22 mouse cellular contexts compared by ENCODE assay signal in the genomic region with DNA sequence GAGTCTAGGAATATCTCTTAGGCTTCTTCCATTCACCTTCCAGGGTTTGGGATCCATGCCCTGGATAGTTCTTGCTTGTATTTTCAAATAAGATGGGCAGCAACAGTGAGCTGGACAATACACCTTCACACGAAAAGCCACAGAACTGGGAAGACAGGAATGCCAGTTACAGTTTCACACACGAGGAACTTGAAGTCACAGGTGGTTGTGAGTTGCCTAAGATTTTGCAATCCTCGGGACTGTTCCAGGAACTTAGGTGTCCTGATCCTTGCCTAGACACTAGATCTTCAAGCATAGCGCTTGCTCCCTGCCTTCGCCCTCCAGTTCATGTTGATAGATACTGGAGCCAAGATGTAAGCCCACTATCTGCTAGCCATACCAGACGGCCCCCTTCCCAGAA. TPM values are rescaled to one million over a fixed set of nuclear protein-coding genes. Genes with fewer than 3 reads are reported as not detected.
DNase-seq lines count a peak whose midpoint lies in the region; ATAC-seq and TF ChIP-seq lines count a peak whose summit lies in the region.
"Had no signal": no experiment of that assay in that cellular context is flagged by ENCODE, and none has a peak within 500 bp of the region (broad histone marks: within the 10 kb centered on the region; RNA-seq: fewer than 3 reads in every experiment).

No protein-coding gene starts in this region.

- H3K4me2 ChIP-seq in stomach, embryonic 16.5 days (ENCODE audit: low read depth, low read length) = 0 out of 2 replicates have a peak overlapping the region, but pooled peaks have one; percentile 7
- H3K4me2 ChIP-seq in stomach, postnatal 0 days (replicated peaks; ENCODE audit: low read depth) = no peak overlapping the region
- H3K4me2 ChIP-seq: embryonic facial prominence, embryonic 12.5 days; forebrain, embryonic 13.5 days; heart, embryonic 13.5 days; hindbrain, embryonic 12.5 days had no signal

- H3K27me3 ChIP-seq in stomach, embryonic 16.5 days (ENCODE audit: control insufficient read depth, insufficient read depth, low read length) = peaks cover 11% of the 10 kb centered on the region; the same call in 1 of the 2 replicates
- no peaks in the 10 kb centered on the region for H3K27me3 ChIP-seq in stomach, postnatal 0 days (ENCODE audit: control insufficient read depth, insufficient read depth, low read length)
- peaks cover 47% of the 10 kb centered on the region for H3K27me3 ChIP-seq in limb, embryonic 10.5 days (ENCODE audit: low read depth, poor library complexity, severe bottlenecking)
- H3K27me3 ChIP-seq in hindbrain, embryonic 10.5 days (ENCODE audit: insufficient read depth, poor library complexity, severe bottlenecking) = peaks cover 41% of the 10 kb centered on the region

- H3K4me3 ChIP-seq in stomach, embryonic 16.5 days (replicated peaks; ENCODE audit: low read length) = no peak overlapping the region
- no peak overlapping the region for H3K4me3 ChIP-seq in stomach, postnatal 0 days (ENCODE audit: low read depth, low read length)
- H3K4me3 ChIP-seq in limb, embryonic 10.5 days = no peak overlapping the region
- no peak overlapping the region for H3K4me3 ChIP-seq in hindbrain, embryonic 10.5 days
- H3K4me3 ChIP-seq: embryonic facial prominence, embryonic 12.5 days; forebrain, embryonic 13.5 days; gastrocnemius, adult 2 months; heart, embryonic 13.5 days; hindbrain, embryonic 12.5 days had no signal

- ATAC-seq in stomach, embryonic 16.5 days (ENCODE audit: insufficient read depth, low FRiP score) = no peak
- ATAC-seq in stomach, postnatal 0 days (ENCODE audit: low FRiP score, low TSS enrichment) = no peak
- ATAC-seq: forebrain, embryonic 13.5 days; forebrain, postnatal 0 days had no signal

- WGBS in stomach, embryonic 16.5 days = 70% methylated on average over 6 of the region's 6 CpGs
- WGBS in stomach, postnatal 0 days = 67% methylated on average over 6 of the region's 6 CpGs
- 88% methylated on average over 6 of the region's 6 CpGs for WGBS in limb, embryonic 10.5 days
- 87% methylated on average over 6 of the region's 6 CpGs for WGBS in hindbrain, embryonic 10.5 days

- no peak for TF ChIP-seq CTCF in stomach, postnatal 0 days (IDR thresholded peaks at IDR 0.05; ENCODE audit: low read depth)

- peak; percentile 20 to 29 for DNase-seq in lung, adult 18-20 months
- no peak for DNase-seq in lung, postnatal 10 days
- DNase-seq in stomach, postnatal 0 days (ENCODE audit: low spot score) = no peak
- peak; percentile 13 for DNase-seq in limb, embryonic 10.5 days (ENCODE audit: low spot score)
- DNase-seq in hindbrain, embryonic 10.5 days (ENCODE audit: low spot score) = no peak
- no peak for DNase-seq in frontal cortex, postnatal 14 days (ENCODE audit: low spot score in 2 of 2)
- DNase-seq: adrenal gland, postnatal 10 days; cerebellum, adult 11 months; cerebellum, adult 9-10 months; cerebellum, postnatal 25 days; forebrain, postnatal 0 days; gastrocnemius, adult 2 months; gastrocnemius, postnatal 25 days; heart, adult 11 months; heart, postnatal 36 days had no signal

- H3K36me3 ChIP-seq in stomach, embryonic 16.5 days (ENCODE audit: control insufficient read depth, insufficient read depth, low read length) = no peaks in the 10 kb centered on the region
- H3K36me3 ChIP-seq in stomach, postnatal 0 days (ENCODE audit: control insufficient read depth, insufficient read depth, low read length) = no peaks in the 10 kb centered on the region
- H3K36me3 ChIP-seq in limb, embryonic 10.5 days = no peaks in the 10 kb centered on the region
- no peaks in the 10 kb centered on the region for H3K36me3 ChIP-seq in hindbrain, embryonic 10.5 days
- H3K36me3 ChIP-seq: embryonic facial prominence, embryonic 12.5 days; heart, embryonic 13.5 days; hindbrain, embryonic 12.5 days had no signal

- no peak overlapping the region for H3K27ac ChIP-seq in stomach, embryonic 16.5 days (ENCODE audit: low read length)
- H3K27ac ChIP-seq in stomach, postnatal 0 days (replicated peaks) = no peak overlapping the region
- no peak overlapping the region for H3K27ac ChIP-seq in limb, embryonic 10.5 days
- no peak overlapping the region for H3K27ac ChIP-seq in hindbrain, embryonic 10.5 days
- H3K27ac ChIP-seq: embryonic facial prominence, embryonic 12.5 days; forebrain, embryonic 13.5 days; gastrocnemius, adult 2 months; heart, embryonic 13.5 days; hindbrain, embryonic 12.5 days had no signal

- no peaks in the 10 kb centered on the region for H3K4me1 ChIP-seq in stomach, embryonic 16.5 days (ENCODE audit: control insufficient read depth, insufficient read depth, low read length)
- H3K4me1 ChIP-seq in stomach, postnatal 0 days (replicated peaks; ENCODE audit: control insufficient read depth, insufficient read depth) = no peaks in the 10 kb centered on the region
- H3K4me1 ChIP-seq in limb, embryonic 10.5 days = peaks cover 8% of the 10 kb centered on the region
- H3K4me1 ChIP-seq in hindbrain, embryonic 10.5 days (replicated peaks) = peaks cover 19% of the 10 kb centered on the region
- H3K4me1 ChIP-seq: embryonic facial prominence, embryonic 12.5 days; heart, embryonic 13.5 days had no signal

- no peaks in the 10 kb centered on the region for H3K9me3 ChIP-seq in stomach, embryonic 16.5 days (replicated peaks; ENCODE audit: control insufficient read depth, low read length)
- no peaks in the 10 kb centered on the region for H3K9me3 ChIP-seq in stomach, postnatal 0 days (ENCODE audit: control insufficient read depth, low read length)
- no peaks in the 10 kb centered on the region for H3K9me3 ChIP-seq in limb, embryonic 10.5 days (replicated peaks)
- no peaks in the 10 kb centered on the region for H3K9me3 ChIP-seq in hindbrain, embryonic 10.5 days
- H3K9me3 ChIP-seq: embryonic facial prominence, embryonic 12.5 days; forebrain, embryonic 13.5 days; heart, embryonic 13.5 days; hindbrain, embryonic 12.5 days had no signal

- H3K9ac ChIP-seq in stomach, embryonic 16.5 days (ENCODE audit: low read length) = no peak overlapping the region
- no peak overlapping the region for H3K9ac ChIP-seq in stomach, postnatal 0 days (ENCODE audit: low read length)
- H3K9ac ChIP-seq: embryonic facial prominence, embryonic 12.5 days; forebrain, embryonic 13.5 days; forebrain, postnatal 0 days; heart, embryonic 13.5 days; hindbrain, embryonic 12.5 days had no signal

- TF ChIP-seq EP300 in stomach, postnatal 0 days (optimal IDR thresholded peaks at IDR 0.05) = no peak

RNA-seq across cellular contexts. Expression of a gene that starts 1.6 kb away (rescaled TPM):
- 14.1 and 19.6 TPM in 2 replicates for polyA plus RNA-seq in stomach, embryonic 16.5 days (2015; fragmentation: Nextera tagmentation; extraction: Ambion mirVana)
- polyA plus RNA-seq in stomach, postnatal 0 days (2015; fragmentation: Nextera tagmentation; extraction: Ambion mirVana) = 6.6 and 7.4 TPM in 2 replicates
- polyA plus RNA-seq in limb, embryonic 10.5 days (2016; fragmentation: Nextera tagmentation; extraction: Ambion mirVana) = not detected in 2 replicates
- not detected in 2 replicates for polyA plus RNA-seq in hindbrain, embryonic 10.5 days (2016; fragmentation: Nextera tagmentation; extraction: Ambion mirVana)
- polyA plus RNA-seq: cortical plate, adult 2 months; embryonic facial prominence, embryonic 12.5 days; heart, embryonic 13.5 days; heart, postnatal 0 days; hindbrain, embryonic 12.5 days had no signal

Comparison
In these comparisons a context has a peak if more than half of its experiments do, and no peak if none do; other contexts are left out.
1. DNase-seq: peak in lung, adult 18-20 months (2 of 2) and limb, embryonic 10.5 days (single experiment); none in lung, postnatal 10 days (single experiment), stomach, postnatal 0 days (single experiment), hindbrain, embryonic 10.5 days (single experiment) and frontal cortex, postnatal 14 days (0 of 2).